Mouse (Mus musculus): ENCODE measurements around the gene Sez6l2.

GRCm38 (mm10) chr7:126986319-126986718, 36.0 kb downstream of the Sez6l2 start:
- TF ChIP-seq CTCF (IDR thresholded peaks at IDR 0.05; ENCODE audit: low read depth) (peak; percentile 64), EP300 (IDR thresholded peaks at IDR 0.05; ENCODE audit: low read depth) (no peak)

Data from liver, embryonic 14.5 days (tissue).